27 mouse cellular contexts compared by ENCODE assay signal in the genomic region with DNA sequence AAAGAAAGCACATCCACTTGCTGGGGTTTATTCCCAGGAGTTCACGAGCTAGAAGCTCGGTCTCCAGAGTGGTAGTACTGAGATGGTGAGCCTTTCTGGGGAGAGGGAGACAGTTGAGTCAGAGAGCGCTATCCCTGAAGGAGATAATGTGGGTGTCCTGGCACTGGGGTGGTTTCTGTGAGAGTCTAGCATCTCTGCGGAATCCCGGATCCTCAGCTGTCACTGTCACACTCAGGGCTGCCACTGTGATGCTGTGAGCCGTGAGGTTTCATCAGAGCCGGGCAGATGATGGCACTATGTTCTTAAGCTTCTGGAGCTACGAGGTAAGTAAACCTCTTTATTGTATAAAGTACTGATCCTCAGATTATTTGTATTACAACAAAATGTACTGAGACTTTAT.
"Had no signal": no experiment of that assay in that cellular context is flagged by ENCODE, and none has a peak within 500 bp of the region (broad histone marks: within the 10 kb centered on the region; RNA-seq: fewer than 3 reads in every experiment).

No protein-coding gene starts in this region.

- H3K9ac ChIP-seq: heart, embryonic 13.5 days; heart, embryonic 15.5 days; hindbrain, embryonic 13.5 days; hindbrain, embryonic 15.5 days; kidney, embryonic 15.5 days; limb, embryonic 13.5 days; limb, embryonic 15.5 days; liver, embryonic 12.5 days; liver, embryonic 14.5 days had no signal

- H3K27ac ChIP-seq: heart, adult 2 months; heart, embryonic 13.5 days; heart, embryonic 15.5 days; hindbrain, embryonic 13.5 days; hindbrain, embryonic 15.5 days; hindbrain, postnatal 0 days; kidney, embryonic 15.5 days; kidney, postnatal 0 days; limb, embryonic 13.5 days; limb, embryonic 15.5 days; liver, embryonic 12.5 days; liver, embryonic 14.5 days had no signal

- H3K9me3 ChIP-seq: heart, embryonic 13.5 days; heart, embryonic 15.5 days; hindbrain, embryonic 13.5 days; hindbrain, embryonic 15.5 days; kidney, embryonic 15.5 days; limb, embryonic 13.5 days; limb, embryonic 15.5 days; liver, embryonic 12.5 days had no signal

- H3K4me2 ChIP-seq: heart, embryonic 11.5 days; heart, embryonic 13.5 days; heart, embryonic 15.5 days; hindbrain, embryonic 13.5 days; hindbrain, embryonic 15.5 days; kidney, embryonic 15.5 days; limb, embryonic 13.5 days; limb, embryonic 15.5 days; liver, embryonic 12.5 days had no signal

- DNase-seq: gastrocnemius, postnatal 14 days; gastrocnemius, postnatal 36 days; heart, adult 11 months; heart, adult 2 months; heart, postnatal 14 days; heart, postnatal 36 days; kidney, adult 11 months; kidney, adult 2 months; kidney, adult 9 months; kidney, postnatal 14 days; kidney, postnatal 36 days; layer of hippocampus, adult 9-11 months; layer of hippocampus, postnatal 36 days; left cerebral cortex, postnatal 4 days had no signal

- H3K4me3 ChIP-seq: heart, adult 2 months; heart, embryonic 13.5 days; heart, embryonic 15.5 days; hindbrain, embryonic 13.5 days; hindbrain, embryonic 15.5 days; kidney, embryonic 15.5 days; limb, embryonic 13.5 days; limb, embryonic 15.5 days; liver, embryonic 12.5 days had no signal

- ATAC-seq: hindbrain, postnatal 0 days; intestine, embryonic 16.5 days; liver, embryonic 12.5 days had no signal

- H3K36me3 ChIP-seq: heart, embryonic 13.5 days; heart, embryonic 15.5 days; hindbrain, embryonic 13.5 days; hindbrain, embryonic 15.5 days; kidney, embryonic 15.5 days; limb, embryonic 13.5 days; limb, embryonic 15.5 days; liver, embryonic 12.5 days had no signal
